Mouse (Mus musculus) telencephalon, adult 2 months (tissue): ENCODE data around the gene Dynlrb2.

Source experiments
- DNase-seq: peaks from one replicate; pipeline ENCODE4 v3.0.0-alpha.2; 2011; ENCODE audit warnings: low read depth, low spot score

The Dynlrb2 gene

GRCm38 (mm10) chr8:116504477-116505120 lies at the start of gene Dynlrb2:
Gene Dynlrb2, plus strand, starts transcription at chr8:116504974.
- peak; percentile 91 for DNase-seq

GRCm38 (mm10) chr8:116458569-116458968 lies 46.2 kb upstream of the Dynlrb2 start:
- no peak for DNase-seq

GRCm38 (mm10) chr8:116461472-116461871 lies 43.3 kb upstream of the Dynlrb2 start:
- DNase-seq, result no peak

DNA sequence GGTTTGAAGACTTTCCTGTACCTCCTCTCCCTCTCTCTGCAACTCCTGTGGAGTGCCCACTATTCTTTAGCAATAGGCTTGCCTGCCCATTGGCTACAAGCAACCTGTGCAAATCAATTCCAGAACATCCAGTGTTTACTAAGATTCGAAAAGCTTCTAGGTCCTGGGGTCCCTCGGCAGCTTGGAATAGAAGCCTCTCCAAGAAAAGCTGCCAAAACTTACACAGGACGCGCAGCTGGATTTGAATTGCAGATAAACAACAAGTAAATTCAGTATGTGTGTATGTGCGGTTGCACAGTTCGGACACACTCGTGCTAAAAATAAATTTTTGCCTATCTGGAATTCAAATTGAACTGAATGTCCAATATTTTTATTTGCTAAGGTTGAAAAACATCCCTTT lies 38.2 kb upstream of the Dynlrb2 start:
- DNase-seq, result no peak

GRCm38 (mm10) chr8:116467027-116467426 lies 37.7 kb upstream of the Dynlrb2 start:
- no peak for DNase-seq

DNA sequence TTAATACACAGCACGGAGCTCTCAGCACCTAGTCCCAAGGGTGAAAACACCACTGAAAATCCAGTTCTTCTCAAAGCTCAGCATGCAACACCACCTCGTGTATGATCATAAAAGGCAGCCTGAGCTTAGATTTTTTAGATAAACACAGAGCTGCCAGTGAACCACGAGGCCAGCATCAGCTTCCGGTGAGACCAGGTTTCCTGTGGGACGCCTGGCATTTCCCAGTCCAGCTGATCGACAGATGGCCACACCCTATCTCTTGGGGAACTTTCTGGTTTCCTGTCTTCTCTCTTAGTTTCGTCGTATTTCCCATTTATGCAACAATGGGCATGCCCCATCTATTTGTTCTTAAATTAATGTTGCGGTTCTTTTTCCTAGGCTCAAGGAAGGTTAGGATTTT lies 26.8 kb upstream of the Dynlrb2 start:
- no peak for DNase-seq

DNA sequence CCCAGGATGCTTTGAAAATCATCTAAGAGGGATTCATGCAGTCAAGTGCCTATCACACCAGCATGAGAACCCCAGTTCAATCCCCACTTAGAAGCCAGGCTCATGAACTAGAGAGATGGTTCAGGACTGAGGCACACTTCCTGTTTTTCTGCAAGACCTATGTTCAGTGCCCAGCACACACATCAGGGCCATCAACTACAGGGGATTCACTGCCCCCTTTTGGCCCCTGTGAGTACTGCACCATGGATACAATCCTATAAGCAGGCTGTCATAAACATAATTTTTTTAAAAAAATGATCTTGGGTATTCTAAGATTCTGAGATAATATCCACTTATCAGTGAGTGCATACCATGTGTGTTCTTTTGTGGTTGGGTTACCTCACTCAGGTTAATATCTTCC lies 26.1 kb upstream of the Dynlrb2 start:
- DNase-seq, result no peak

DNA sequence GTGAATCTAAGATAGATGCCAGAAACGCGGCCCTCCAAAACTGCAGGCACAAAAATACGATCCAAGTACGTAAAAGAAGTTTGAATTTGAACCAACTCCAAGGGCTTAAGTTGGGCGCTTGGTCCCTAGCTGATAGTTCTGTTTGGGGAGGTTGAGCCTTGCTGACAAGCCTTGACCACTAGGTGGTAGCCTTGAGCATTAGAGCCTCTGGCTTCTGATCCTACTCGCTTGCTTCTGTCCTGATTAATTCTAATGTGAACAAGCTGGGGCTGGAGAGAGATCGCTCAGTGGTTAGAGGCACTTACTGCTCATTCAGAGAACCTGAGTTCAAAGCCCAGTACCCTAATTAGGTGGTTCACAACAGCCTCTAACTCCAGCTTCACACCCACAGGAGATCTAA lies 23.9 kb upstream of the Dynlrb2 start:
- no peak for DNase-seq

DNA sequence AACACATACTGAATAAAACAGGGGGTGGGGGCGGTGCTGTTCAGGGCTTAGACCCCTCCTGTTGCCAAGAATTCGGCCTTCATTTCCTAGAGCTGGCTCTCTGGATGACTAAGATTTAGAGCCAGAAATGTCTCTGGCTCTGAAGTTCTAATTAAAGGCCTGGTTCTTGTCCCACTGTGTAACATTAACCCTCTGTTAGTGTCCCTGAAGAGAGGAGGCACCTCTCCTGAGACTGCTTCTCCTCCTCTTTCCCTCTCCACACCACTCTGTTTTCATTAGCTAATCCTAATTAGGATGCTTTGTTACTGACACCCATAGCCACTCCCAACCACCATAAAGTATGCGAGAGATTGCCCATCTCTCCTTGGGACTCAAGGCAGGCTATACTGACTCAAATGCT lies 22.0 kb upstream of the Dynlrb2 start:
- no peak for DNase-seq

- DNase-seq, result no peak
These were observed 20.7 kb upstream of the Dynlrb2 start for GRCm38 (mm10) chr8:116484087-116484486.

DNA sequence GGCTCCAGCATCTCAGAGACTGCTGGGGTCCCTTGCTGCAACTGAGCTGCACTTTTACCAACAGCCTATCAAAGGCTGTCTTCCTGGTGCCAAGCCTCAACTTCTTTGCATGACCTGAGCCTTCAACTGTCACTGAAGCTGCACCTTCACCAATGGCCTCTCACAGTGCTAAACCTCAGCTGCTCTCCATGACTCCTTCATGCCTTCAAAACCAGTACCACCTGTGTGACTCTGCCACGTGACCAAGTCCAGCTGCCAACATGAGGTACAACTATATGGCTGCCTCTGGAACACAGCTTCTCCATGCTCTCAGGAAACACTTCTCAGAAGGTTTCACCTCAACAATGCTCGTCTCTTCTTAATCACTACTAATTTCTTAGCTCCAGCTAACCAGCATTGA lies 16.2 kb upstream of the Dynlrb2 start:
- DNase-seq, result no peak

DNA sequence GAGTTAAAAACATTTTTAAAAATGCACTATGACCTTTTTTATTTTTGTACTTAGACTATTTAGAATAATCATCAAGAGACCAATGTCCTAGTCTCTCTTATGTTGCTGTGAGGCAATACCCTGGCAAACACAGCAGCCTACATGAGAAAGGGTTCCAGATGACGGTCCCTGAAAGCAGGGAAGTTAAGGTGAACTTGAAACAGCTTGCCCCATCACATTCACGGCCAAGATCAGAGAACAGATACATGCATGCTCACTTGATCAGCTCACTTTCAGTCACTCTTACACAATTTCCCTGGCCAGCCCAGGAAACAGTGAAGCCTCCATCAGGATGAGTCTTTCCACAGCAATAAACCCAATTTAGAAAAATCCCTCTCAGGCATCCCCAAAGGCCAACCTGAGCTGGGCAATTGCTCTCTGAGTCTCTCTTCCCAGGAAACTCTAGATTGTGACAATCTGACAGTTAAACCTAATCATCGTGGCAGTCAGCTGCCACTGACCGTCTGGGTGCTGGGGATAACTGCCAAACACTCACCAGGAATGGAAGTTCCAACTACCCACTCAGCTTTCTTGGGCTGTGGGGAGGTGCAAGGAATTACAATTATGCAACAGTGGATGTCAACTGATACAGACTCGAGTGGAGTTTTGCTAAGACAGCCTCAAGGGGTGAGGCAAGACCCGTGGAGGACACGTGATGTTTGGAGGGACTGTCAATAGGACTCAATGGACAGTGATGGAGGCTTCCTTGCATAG lies 4.5 kb upstream of the Dynlrb2 start:
- no peak for DNase-seq

- DNase-seq, result no peak
These were observed 3.9 kb downstream of the Dynlrb2 start for GRCm38 (mm10) chr8:116508721-116509120.

- DNase-seq, result no peak
These were observed 4.5 kb downstream of the Dynlrb2 start for GRCm38 (mm10) chr8:116509247-116509646.

- DNase-seq, result no peak
These were observed 14.9 kb downstream of the Dynlrb2 start for GRCm38 (mm10) chr8:116519676-116520075.

DNA sequence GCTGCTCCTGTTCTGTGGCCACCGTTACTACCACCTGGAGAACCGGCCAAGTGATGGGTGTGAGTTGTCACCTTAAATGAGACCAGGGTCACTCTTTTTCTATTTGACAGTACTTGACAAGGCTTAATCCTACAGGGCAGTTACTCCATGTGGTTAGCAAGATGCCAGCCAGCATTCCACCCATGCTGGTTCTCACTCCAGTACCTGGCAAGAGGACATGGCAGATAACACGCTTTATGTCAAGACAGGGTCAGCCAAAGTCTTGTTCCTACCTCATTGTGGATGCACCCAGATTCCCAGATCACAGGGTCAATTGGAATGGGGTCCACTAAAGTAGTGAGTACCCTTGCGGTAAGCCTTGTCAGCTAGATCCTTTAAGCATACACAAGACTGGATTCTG lies 16.4 kb downstream of the Dynlrb2 start:
- DNase-seq, result no peak

GRCm38 (mm10) chr8:116521641-116522040 lies 16.9 kb downstream of the Dynlrb2 start:
- DNase-seq, result no peak

DNA sequence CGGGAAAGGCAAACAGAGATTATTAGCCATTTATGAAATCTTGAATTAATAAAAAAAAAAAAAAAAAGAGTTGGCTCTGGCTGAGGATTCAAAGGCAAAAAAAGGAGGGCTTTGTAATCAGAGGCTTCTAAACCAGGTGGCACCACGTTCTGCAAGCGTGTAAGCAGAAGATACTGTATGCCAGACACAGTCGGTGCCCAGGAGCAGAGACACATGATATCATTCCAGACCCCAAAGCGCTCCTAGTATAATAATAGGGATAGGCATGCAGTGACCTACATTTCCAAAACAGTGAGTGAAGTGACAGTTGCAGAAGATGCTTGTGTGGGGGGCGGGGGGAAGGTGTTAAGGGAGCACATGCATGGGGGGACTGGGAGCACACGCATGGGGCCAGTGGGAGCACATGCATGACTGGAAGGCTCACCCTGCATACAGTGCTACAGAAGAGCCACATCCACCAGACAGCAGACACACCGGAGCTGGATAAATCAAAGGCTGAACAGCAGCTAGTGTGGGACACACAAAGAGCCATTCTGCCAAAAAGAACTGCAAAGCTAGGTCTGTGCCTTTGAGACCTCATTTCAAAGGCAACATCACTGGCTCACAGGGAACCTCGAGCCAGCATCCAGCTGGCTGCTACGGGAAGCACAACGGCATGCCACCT lies 17.5 kb downstream of the Dynlrb2 start:
- no peak for DNase-seq

GRCm38 (mm10) chr8:116524915-116525314 lies 20.1 kb downstream of the Dynlrb2 start:
- no peak for DNase-seq

GRCm38 (mm10) chr8:116528736-116529135 lies 24.0 kb downstream of the Dynlrb2 start:
- no peak for DNase-seq

GRCm38 (mm10) chr8:116533081-116533480 lies 28.3 kb downstream of the Dynlrb2 start:
- DNase-seq, result no peak

GRCm38 (mm10) chr8:116536786-116537185 lies 32.0 kb downstream of the Dynlrb2 start:
- DNase-seq, result no peak

- no peak for DNase-seq
These were observed 34.0 kb downstream of the Dynlrb2 start for GRCm38 (mm10) chr8:116538763-116539162.
